Mouse (Mus musculus): ENCODE results near the gene Gm32802. TPM values are rescaled to one million over a fixed set of nuclear protein-coding genes. Genes with fewer than 3 reads are reported as not detected.

Gm32802 gene
- not detected in 2 replicates for polyA plus RNA-seq (2021; fragmentation: Nextera tagmentation)
- long read RNA-seq, experiment 1 = 0 reads
- long read RNA-seq, experiment 2 = 0 reads

GRCm38 (mm10) chr10:118258388-118258787 is at the start of gene Gm32802:
Gene Gm32802, plus strand, starts transcription at chr10:118258688.

DNA sequence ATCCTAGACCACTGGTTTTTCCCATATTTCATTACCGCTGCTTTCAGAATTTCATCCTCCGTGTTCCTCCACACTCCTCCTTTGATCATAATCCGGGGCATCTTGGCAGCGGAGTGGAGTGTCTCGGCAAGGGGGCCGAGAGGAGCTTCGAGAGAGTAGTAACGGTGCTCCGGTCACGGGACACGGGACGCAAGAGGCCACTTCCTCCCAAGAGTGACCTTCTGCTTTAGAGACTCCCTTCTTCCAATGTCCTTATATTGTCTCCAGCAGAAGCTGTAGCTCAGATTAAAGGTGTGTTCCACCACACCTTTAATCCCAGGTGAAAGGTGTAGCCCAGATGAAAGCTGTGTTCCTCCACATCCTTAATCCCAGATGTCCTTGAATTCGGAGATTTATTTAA is 17.8 kb upstream of the Gm32802 start, which contains the start of gene Gm32717:
Gene Gm32717 (minus strand): TSS at position 101 of the 400 bp plus-strand sequence.

DNA sequence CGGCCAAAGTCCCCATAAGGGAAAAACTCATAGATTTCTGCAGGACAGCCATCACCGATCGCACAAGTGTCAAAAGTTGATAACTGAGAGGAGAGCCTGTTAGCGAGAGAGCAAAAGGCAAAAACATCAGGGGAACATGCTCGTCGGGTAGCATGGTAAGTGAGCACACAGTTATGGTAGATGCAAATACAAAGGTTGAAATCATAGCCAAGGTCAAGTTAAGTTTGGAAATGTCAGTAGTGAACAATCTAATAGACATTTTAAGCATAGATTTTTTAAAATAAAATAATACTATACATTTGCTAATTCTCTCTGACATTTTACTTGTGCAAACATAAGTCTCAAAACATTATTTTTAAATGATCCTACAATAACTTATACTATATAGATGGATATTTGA is 36.5 kb downstream of the Gm32802 start, which contains the start of gene Iltifb:
Gene Iltifb (minus strand): TSS at position 101 of the 400 bp plus-strand sequence.

Other genes with a start within 250 kb of the Gm32802 start
- 5.5 and 5.7 TPM in 2 replicates for gene Mdm1, start 116.9 kb upstream of the Gm32802 start, polyA plus RNA-seq (2021; fragmentation: Nextera tagmentation)
- gene Il22, start 53.7 kb upstream of the Gm32802 start, polyA plus RNA-seq (2021; fragmentation: Nextera tagmentation) = not detected in 2 replicates
- gene Gm32717, start 17.9 kb upstream of the Gm32802 start, polyA plus RNA-seq (2021; fragmentation: Nextera tagmentation) = not detected in 2 replicates
- gene Iltifb, start 36.4 kb downstream of the Gm32802 start, polyA plus RNA-seq (2021; fragmentation: Nextera tagmentation) = not detected in 2 replicates
- gene Gm9040, start 68.3 kb downstream of the Gm32802 start, polyA plus RNA-seq (2021; fragmentation: Nextera tagmentation) = not detected in 2 replicates
- gene Gm9044, start 73.7 kb downstream of the Gm32802 start, polyA plus RNA-seq (2021; fragmentation: Nextera tagmentation) = not detected in 2 replicates
- not detected in 2 replicates for gene Gm9045, start 79.1 kb downstream of the Gm32802 start, polyA plus RNA-seq (2021; fragmentation: Nextera tagmentation)
- gene Gm9046, start 84.6 kb downstream of the Gm32802 start, polyA plus RNA-seq (2021; fragmentation: Nextera tagmentation) = not detected in 2 replicates
- gene Gm9048, start 90.0 kb downstream of the Gm32802 start, polyA plus RNA-seq (2021; fragmentation: Nextera tagmentation) = not detected in 2 replicates
- not detected in 2 replicates for gene Gm9049, start 95.4 kb downstream of the Gm32802 start, polyA plus RNA-seq (2021; fragmentation: Nextera tagmentation)
- not detected in 2 replicates for gene Ifng, start 182.4 kb downstream of the Gm32802 start, polyA plus RNA-seq (2021; fragmentation: Nextera tagmentation)